Mouse (Mus musculus): ENCODE data around the gene Furin.

The Furin gene

DNA sequence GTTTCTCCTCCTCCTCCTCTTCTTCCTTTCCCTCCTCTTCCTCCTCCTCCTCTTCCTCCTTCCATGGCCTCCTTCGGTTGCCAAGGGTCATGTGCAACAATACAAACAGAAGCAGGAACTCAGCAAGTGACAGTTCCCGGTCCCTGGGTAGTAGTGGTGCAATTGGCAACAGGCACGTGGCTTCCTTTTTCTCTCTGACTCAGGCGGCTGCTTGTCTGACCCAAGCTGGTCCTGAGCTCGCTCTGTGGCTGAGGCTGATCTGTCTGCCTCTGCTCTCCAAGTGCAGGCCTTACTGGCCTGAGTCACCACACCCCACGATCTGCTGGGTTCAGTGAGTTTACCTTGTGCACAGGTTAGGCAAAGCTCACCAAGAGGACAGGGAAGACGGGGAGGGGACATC lies 21.1 kb upstream of the Furin start:
- DNase-seq = peak; percentile 80

DNA sequence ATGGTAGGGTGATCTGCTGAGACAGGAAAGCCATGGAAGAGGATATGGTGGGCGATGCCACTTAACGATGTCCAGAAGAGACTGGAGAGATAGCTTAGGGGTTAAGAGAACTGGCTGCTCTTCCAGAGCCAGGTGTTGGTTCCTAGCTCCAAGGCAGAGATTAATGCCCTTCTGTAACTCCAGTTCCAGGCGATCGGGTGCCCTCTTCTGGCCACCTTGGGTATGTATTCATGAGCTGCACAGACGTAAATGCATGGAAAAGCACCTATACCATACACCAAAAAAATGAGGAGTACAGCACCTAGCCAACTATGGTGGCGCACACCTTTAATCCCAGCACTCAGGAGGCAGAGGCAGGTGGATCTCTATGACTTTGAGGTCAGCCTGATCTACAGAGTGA lies 19.5 kb upstream of the Furin start:
- DNase-seq = no peak

DNA sequence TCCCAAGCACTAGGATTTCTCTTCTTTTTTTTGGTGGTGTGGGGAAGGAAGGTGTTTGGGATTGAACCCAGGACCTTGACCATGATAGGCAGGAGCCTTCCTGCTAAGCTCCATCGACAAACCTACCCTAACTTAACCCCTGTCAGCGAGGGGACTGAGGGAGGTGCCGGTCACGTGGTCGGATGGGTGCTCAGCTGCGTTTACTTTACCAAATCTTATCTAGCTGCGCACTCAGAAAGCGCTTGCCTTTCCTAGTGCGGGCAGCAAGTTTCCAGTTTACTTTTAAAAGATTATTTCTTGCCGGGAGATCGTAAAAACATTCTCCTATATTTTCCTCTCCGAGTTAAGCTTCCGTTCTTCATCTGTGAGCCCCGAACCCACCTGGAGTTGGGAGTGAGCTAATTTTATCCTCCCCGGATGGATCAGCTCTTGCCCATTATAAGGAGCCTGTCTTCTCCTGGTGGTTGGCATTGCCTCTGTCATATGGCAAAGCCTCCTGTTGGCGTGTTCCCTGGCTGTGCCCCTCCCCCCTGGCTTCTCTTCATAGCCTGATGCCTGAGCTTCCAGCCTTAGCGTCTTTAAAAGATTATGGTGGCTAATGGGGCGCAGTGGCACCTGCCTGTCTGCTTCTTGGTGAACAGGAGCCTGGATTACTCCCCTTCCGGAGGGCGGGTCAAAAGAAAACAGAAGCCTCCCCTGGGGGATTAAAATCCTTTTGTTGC lies 17.7 kb upstream of the Furin start:
- DNase-seq = no peak

DNA sequence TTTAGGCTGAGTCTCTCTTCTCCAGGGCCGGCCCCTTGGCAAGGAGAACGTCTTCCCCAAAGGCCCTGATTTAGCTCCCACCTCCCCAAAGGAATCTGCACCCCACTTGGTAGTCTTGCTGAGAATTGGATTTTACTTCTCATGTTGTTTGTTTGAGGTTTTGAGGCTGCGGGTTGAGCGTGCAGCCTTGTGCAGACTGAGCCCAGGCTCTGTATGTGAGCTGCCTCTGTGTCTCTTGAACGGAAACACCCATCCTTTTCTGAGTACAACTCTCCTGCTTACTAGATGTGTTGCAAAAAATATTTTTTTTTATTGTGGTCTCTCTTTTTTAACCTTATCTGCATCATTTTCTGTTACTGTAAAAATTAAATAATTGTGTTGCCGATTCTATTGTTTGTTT lies 16.3 kb upstream of the Furin start:
- no peak for DNase-seq

DNA sequence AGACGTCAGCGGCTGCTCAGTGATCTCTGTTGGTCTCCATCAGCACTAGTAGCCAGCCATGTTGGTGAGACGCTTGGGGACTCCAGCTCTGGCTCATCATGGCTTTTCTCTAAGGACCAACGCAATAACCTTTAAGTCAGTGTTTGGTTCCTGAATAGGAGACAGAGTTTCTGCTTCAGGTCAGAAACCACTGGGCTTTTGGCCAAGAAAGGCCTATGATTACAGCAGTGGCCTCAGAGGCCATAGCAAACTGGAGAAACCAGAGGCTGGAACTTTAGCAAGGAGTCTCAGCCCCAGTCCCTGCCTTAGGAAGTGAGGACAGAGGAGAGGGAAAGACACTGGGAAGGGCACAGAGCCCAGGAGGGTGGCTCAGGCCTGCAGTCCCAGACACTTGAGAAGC lies 15.3 kb upstream of the Furin start:
- DNase-seq = peak; percentile 50

DNA sequence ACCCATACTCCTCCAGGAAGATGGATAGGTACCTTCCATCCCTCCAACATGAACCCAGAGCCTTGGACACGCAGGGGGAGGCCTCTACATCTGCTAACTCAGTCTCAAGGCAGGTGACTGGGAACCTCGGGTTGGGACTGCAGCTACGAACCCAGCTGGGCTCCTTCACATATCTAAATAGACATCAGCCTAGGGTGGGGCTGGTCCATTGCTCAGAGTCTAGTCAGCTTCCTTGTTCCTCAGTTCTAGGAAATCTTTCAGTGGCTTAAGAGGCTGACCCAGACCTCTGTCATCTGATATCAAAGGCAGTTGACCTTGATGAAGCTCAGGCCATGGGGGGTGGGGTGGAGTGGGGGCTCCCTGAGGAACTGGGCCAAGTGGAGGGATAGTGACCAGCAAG lies 14.0 kb upstream of the Furin start:
- DNase-seq = no peak

DNA sequence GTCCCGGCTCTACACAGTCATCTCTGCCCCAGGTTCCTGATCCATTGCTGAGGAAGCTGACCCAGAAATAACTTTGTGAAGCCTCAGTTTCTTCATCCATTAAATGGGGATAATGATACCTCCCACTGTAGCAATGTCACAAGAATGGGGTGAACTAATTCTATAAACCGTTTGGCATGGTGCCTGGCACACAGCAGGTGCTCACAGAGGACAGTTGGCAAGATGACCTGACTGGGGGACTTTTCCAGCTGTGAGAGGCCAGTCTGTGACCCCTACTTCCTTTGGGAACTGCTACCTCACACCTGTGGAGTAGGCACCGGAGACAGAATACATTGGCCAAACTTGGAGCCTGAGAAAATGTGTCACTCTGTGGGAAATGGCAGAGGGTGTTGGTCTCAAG lies 12.8 kb upstream of the Furin start:
- DNase-seq = no peak

DNA sequence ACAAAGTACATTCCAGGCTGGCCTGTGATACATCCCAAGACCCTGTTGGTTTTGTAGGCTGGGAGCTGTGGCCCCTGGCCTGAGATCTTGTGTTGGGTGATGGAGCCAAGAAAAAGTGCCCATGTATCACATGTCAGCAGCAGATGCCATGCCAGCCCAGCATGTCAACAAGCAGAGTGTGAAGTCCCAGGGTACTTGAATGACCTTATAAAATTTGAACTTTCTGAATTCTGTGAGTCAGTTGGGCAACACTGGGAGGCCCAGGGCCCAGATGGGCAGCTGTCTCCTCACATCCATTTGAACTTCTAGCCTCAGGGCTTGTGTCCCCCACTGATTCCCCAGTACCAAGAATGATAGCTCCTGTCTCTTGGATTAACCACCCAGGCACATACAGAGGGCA lies 12.4 kb upstream of the Furin start:
- DNase-seq = no peak

DNA sequence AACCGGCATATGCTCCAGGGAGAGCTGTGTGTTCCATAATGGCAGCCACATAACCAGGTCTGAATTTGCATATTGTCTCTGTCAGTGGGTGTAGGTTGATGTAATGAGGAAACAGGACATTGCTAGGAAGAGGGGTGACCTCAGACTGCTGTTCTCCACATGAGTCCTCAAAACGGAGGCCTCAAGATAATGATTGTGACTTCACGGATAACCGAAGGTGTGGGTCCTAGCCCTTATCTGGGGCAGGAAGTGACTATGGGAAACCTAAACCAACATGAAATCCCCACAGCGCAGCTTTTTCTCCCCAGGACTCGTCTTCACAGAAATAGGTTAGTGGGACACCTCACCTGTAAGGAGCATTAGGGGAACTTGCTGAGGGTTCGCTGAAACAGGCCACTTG lies 11.7 kb upstream of the Furin start:
- no peak for DNase-seq

DNA sequence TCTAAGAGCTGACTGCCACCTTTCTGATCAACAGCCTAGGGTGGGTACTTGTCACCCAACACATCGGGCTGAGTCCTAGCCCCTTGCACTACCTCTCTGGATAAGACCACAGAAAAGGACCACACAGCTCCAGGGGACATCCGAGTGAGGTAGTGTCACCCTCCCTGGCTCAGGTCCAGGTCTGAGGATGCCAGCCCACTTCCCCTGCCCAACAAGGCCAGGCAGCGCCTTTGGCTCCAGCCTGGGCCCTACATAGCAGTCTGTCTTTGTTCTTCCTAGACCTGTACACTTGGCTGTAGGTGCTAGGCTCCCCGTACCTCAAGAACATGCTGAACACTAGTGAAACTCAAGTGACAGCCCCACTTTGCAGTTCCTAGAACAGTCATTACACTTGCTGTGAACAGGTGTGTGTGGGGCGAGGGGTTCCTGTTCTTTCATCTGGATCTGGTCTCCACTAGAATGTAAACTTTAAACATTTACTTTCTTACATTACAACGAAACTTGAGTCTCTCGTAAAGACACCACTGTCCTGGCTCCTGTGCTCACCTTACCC lies 9.1 kb upstream of the Furin start:
- no peak for DNase-seq

DNA sequence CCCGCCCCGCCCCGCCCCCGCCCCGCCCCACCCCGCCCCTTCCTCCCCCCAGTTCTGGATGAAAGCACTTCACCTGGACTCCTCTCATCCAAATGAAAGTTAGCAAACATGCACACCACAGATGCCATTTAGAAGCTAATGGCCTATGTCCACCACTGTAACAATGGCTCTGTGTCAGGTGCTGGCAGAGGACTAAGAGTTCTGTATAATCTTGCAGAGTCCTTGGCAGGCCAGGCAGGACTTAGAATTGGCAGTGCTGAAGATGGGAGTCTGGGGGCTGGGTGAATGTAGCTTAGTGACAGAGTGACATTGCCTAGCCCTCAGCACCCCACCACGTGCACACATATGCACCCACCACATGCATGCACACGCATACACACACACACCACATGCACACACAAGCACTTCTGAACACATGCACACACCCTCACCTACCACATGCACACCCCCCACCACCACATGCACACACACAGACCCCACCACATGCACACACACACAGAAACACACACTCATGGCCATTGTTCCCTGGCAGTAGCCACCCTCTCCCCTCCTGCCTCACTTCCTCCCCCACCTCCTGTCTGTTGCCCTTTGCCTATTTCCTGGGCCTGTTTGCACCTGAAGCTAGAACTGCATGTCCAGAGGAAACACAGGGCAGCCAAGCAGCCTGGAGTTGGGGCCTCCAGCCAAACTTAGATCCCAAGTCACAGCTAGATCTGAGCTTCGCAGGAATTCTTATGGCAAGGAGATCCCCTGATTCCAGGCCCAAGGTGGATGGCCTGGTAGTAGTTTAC lies 8.5 kb upstream of the Furin start:
- no peak for DNase-seq

DNA sequence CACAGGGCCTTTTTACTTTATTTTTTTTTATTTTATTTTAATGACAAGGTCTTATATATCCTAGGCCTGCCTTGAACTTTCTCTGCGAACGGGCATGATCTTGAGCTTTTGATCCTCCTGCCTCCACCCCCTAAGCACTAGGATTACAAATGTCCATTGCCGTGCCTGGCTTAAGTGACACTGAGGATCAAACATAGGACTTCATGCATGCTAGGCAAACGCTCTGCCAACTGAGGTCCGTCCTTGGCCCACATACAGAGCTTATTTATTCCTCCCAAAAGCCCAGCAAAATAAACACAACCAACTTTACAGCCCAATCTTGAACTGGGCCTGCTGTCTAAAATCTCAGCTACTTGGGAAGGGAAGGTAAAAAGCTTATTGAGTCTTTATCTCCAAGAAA lies 7.5 kb upstream of the Furin start:
- DNase-seq = no peak

DNA sequence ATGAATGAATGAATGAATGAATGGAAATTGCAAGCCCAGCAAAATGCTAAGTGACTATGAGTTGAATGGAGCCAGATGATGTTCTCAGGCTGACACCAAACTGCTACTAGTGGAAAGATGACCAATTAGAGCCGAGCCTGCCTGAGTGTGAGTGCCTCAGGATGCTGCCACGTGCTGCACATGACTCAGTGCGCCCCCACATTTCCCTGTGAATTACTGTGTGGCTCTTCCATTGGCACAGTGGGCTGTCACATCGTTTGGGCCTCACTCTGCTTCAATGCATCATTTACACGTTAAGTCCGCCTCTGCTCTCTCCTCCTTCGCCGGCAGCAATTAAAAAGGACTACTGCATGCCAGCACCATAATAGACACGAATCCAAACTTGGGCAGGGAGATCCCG lies 7.0 kb upstream of the Furin start:
- DNase-seq = no peak

DNA sequence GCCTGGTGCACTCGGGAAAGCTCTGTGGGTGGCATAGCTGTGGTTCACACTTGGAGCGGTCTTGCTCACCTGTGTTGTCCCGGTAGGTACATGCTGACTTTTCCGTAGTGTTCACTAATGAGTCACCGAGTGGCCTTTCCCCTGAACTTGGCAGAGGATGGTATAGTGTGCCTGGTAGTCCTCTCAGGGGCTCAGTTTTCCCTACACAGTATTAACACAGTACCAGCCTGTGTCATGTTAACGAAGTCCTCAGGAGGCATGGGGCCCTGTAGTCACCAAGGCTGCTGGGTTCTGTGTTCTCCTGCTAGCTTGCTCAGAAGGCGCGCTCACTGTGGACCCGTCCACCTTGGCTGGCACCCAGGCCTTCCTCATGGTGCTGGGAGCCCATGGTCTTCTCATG lies 5.1 kb upstream of the Furin start:
- no peak for DNase-seq

DNA sequence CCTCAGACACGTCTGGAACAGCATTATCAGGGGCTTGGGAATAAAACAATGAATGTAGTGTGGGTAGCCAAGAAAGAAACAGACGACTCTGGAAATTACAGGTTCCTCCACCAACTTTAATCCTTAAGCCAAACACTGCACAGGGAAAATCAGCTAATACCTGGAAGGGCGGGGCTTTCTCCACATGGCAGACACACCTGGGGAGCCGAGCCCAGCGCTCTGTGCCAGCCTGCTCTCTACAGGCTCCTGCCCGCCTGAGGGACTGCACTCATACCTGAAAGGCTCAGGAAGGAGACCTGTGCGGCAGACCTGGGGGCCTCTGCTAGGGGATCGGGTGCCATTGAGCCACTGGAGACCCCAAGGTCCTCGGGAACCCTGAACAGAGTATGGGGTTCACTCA lies 2.5 kb upstream of the Furin start:
- DNase-seq = peak; percentile 44

DNA sequence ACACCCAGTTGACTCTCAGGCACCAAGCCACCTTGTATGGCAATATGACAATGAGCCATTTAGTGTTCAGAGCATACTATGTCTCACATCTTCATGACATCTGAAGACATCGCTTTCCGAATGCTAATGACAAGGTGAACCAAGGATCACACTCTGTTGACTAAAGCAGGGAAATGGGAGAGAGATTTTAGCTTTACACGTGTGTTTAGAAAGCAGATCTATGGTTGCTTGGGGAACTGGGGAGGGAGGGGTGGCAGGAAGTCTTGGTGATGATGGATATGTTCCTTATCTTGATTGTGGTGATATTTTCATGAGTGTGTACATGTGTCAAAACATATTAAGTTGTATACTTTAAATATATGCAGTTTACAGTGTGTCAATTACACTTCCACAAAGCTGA lies 950 bp upstream of the Furin start:
- DNase-seq = no peak

DNA sequence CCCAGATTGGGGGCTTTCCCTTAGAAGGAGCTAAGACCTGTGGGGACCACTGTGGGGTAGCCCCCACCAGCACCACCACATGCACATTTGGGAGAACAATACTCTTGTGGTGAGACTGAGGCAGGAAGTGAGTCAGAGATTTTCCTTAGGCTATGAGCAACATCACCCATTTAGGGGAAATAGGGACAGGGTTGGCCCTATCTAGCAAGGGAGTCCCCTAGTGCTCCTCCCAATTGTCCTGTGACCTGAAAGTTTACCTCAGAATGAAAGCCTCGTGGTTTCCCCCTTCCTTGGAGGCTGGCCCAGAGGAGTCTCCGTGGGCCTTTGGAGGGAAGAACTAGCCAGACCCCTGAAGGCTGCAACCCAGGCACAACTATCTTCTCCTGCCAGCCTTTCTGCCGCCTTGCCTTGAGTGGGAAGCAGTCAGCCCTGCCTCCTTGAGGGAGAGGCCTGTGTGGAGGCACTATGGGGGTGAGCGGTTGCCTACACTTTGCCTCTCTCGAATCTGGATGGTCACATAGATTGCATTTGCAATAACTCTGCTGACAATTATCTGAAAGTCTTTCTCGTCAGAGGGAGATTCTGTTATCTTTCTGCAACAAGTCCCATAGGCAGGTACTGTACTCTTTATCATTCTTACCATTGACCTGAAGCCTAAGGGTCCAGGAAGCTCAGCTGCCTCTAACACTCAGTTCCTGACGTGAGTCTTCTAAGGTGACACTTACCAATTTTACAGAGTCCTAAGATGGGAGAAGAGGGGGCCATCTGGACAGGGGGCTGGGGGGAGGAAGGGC lies 938 bp downstream of the Furin start:
- peak; percentile 63 for DNase-seq

DNA sequence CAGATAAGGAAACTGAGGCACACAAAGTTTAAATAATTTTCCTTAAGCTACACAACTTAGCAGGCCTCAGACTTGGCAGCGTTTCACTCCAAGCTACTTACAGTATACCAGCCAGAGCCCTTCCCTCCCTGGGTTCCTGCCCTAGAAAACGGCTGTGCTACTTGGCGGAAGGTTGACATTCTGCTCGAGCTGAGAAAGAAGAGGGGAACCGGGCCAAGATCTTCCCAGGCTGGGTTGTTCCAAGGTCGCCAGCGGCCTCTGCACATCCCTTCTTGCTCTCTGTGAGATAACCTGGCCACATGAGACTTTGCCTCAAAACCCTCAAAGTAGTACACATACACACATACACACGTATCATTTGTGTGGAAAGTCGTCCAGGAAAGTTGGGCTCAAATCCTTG lies 1.7 kb downstream of the Furin start:
- peak; percentile 86 for DNase-seq

DNA sequence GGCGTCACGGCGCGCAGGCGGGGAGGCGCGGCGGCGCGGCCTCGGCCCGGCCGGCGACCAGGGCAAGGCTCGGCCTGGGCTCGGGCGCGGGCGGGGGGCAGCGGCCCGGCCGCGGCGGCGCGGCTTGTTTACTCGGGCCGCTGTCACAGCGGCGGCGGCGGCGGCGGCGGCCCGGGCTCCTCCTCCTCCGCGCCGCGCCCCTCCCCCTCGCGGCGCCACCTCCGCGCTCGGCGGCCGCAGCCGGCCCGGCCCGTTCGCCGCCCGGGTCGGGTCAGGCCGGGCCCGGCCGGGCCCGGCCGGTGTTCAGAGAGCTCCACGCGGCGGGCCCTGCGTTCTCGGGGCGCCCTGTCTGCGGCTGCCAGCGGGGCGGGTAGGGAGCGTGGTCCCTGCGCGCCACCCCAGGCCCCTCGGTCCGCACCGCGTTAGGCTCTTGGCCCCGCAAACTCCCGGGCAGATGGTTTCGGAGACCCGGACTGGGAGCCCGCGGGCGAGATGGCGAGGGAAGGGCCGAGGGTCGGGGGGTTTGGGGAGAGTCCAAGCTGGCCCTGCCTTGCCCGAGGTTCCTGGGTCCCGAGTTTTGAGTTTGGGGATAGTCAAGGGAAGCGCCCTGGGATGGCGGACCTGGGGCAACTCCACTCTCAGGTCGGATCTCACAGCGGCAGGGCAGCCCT lies 2.5 kb downstream of the Furin start:
- DNase-seq = peak; percentile 77

DNA sequence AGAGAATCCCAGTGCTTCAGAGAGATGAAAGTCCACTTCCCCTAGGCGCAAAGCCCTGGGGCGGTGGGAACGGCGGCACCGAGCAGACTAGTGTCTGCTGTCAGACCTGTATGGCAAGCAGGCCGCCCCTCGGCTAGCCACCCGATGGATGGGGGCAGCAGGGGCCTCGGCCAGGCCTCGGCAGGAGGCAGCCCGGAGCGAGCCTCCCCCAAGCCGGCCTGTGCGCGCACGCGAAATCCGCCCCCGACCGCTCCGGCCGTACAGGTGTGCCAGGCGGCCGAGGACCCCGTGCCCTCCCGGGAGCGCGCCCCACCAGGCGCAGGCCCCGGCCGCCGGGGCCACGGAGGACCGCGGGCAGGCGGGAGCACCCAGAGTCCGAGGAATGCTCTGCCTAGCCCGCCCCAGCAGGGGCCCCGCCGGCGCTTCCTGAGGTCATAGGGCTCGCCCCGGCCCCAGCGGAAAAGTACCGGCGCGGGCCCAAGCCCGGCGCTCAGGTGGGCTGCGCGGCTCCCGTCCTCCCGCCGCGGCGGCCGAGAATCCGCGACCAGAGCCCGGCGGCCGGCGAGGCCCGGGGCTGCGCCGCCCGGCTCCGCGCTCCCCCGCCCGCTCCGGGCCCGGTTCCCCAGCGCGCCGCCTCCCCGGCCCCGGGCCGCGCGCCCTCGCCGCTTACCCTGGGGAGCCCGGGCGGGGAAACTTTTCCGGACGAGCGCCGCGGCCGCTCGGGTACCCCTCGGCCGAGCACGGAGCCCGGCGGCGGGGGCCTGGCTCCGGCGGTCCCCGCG lies 3.2 kb downstream of the Furin start:
- DNase-seq = peak; percentile 52

DNA sequence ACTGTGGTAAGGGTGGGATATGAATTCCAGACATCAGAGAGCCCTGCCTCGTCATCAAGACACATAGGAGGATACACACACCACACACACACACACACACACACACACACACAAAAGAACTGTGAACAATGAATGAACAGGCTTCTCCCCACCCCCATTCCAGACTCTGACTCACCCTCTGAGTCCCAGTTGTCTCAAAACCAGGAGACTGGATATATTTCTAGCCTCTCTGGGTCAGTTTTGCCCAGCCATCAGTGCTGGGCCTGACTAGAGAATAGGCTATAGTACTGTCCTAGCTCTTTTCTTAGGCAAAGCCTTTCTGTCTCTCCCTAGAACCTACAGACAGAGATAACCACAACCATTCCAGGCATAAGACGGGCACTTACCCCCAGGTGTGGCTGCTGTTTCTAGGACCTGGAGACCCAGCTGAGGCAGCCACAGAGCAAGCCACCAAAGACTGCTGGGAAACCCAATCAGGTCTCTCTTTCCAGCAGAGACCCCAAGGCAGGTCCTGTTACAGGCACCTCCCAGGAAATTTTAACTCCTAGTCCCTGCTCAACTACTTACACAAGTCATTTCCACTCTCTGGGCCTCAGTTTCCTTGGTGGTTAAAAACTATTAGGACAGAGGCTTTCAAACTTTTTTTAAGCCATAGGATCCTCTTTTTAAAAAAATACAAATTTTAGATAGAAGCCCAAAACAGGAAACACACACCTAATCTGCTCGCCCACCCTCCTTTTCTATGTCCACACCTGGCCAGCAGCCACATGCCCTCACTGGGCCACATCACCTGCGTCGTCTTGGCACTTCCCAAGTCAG lies 4.0 kb downstream of the Furin start:
- DNase-seq = peak; percentile 47

Measured in lung, postnatal 36 days (tissue).